Mouse (Mus musculus) testis, adult 2 months (tissue): Measurements from ENCODE around the gene Bckdhb. TPM values are rescaled to one million over a fixed set of nuclear protein-coding genes. Genes with fewer than 3 reads are reported as not detected.

ENCODE experiments used
- H3K27ac ChIP-seq: fragments of 200-500 bp; 2 replicates; pipeline ENCODE4 v1.5.1; 2012; ENCODE audit warnings: low read depth, low read length; ENCODE audit not compliant: control insufficient read depth, insufficient read depth
- H3K27me3 ChIP-seq: fragments of 200-500 bp; 2 replicates; pipeline ENCODE4 v1.6.1; 2012; ENCODE audit warnings: mild to moderate bottlenecking, low read length, moderate library complexity; ENCODE audit not compliant: control insufficient read depth, insufficient read depth
- H3K36me3 ChIP-seq: fragments of 200-500 bp; 2 replicates; pipeline ENCODE4 v1.6.1; 2012; ENCODE audit warnings: mild to moderate bottlenecking, low read length; ENCODE audit not compliant: control insufficient read depth, insufficient read depth
- H3K4me1 ChIP-seq: fragments of 200-500 bp; 2 replicates; pipeline ENCODE4 v1.6.1; 2012; ENCODE audit warnings: low read length; ENCODE audit not compliant: control insufficient read depth, insufficient read depth
- H3K4me3 ChIP-seq: fragments of 200-500 bp; 2 replicates; pipeline ENCODE4 v1.5.1; 2012; ENCODE audit warnings: low read depth, mild to moderate bottlenecking, low read length, moderate library complexity, mixed read lengths; ENCODE audit not compliant: control insufficient read depth
- CTCF ChIP-seq: fragments of 200-500 bp; IDR thresholded peaks from 2 replicates; pipeline ENCODE4 v1.5.1; 2012; ENCODE audit warnings: low read depth, mild to moderate bottlenecking, inconsistent platforms, low read length, moderate library complexity; ENCODE audit not compliant: control insufficient read depth, insufficient read depth, insufficient replicate concordance
- POLR2A ChIP-seq: fragments of 200-500 bp; IDR thresholded peaks from 2 replicates; pipeline ENCODE4 v1.6.1; 2012; ENCODE audit warnings: low read depth, mild to moderate bottlenecking, inconsistent platforms, low read length, moderate library complexity; ENCODE audit not compliant: control insufficient read depth
- polyA plus RNA-seq: library from polyadenylated mRNA; depleted of rRNA; stranded (reverse); fragments of >200 nt; gene quantifications from 2 replicates; pipeline ENCODE4 v1.2.3, GENCODE M21; 2012; rRNA removed

The Bckdhb gene
- polyA plus RNA-seq, 1 experiment, result 4.6 TPM

GRCm38 (mm10) chr9:84135062-84135461, 210.1 kb downstream of the Bckdhb start:
- no peak overlapping the region for H3K4me3 ChIP-seq
- H3K27ac ChIP-seq, result no peak overlapping the region
- H3K36me3 ChIP-seq, result no peaks in the 10 kb centered on the region
- no peaks in the 10 kb centered on the region for H3K27me3 ChIP-seq
- no peaks in the 10 kb centered on the region for H3K4me1 ChIP-seq
- TF ChIP-seq POLR2A, result no peak
- no peak for TF ChIP-seq CTCF

- no peak for TF ChIP-seq CTCF
- TF ChIP-seq POLR2A, result no peak
- H3K4me1 ChIP-seq, result no peaks in the 10 kb centered on the region
- H3K4me3 ChIP-seq, result no peak overlapping the region
- H3K27me3 ChIP-seq, result no peaks in the 10 kb centered on the region
- H3K27ac ChIP-seq, result no peak overlapping the region
- H3K36me3 ChIP-seq, result no peaks in the 10 kb centered on the region
These were observed 212.2 kb downstream of the Bckdhb start for GRCm38 (mm10) chr9:84137192-84137591.

GRCm38 (mm10) chr9:84148124-84148523, 223.2 kb downstream of the Bckdhb start:
- TF ChIP-seq CTCF (no peak), POLR2A (no peak)
- no peaks in the 10 kb centered on the region for H3K4me1 ChIP-seq
- H3K36me3 ChIP-seq, result no peaks in the 10 kb centered on the region

More at GRCm38 (mm10) chr9:84148124-84148523, 223.2 kb downstream of the Bckdhb start:
- Histone ChIP-seq H3K4me3 (no peak overlapping the region), H3K27me3 (no peaks in the 10 kb centered on the region), H3K27ac (no peak overlapping the region)

Other genes starting within 250 kb of the Bckdhb start
- gene Elovl4, start 118.9 kb upstream of the Bckdhb start, polyA plus RNA-seq, result 0.42 TPM in 1 of 2 replicates, not detected in the other
- gene Ttk, start 90.5 kb upstream of the Bckdhb start, polyA plus RNA-seq, result 10.3 and 11.4 TPM in 2 replicates